Mouse (Mus musculus): Measurements from ENCODE around the gene Fxyd7.

DNA sequence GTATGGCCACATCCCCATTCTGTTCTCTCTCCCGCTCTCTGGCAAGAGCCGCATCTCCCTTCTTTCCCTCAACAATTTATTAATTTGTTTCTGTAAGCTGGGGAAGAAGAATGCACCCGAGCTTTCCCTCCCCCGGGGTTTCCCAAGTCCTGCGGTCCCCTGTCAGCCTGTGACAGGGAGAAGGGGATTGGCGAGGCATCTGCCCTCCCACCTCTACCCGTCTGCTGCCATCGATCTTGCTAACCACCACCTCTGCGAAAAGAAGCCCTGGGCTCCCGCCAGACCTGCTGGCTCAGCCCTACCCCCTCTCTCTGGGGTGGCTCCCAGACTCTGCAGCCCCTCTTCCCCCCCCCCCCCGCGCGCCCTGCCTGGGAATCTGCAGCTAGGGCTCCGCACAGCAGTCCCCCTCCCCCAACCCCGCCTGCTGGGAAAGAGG, 1.4 kb downstream of the Fxyd7 start:
- TF ChIP-seq GATA1 (IDR thresholded peaks at IDR 0.05; ENCODE audit: low read length), result no peak
- no peak for TF ChIP-seq TAL1 (IDR thresholded peaks at IDR 0.05; ENCODE audit: low read length)
